Mouse (Mus musculus) forebrain, embryonic 14.5 days (tissue): Measurements from ENCODE around the gene Ikbke. TPM values are rescaled to one million over a fixed set of nuclear protein-coding genes. Genes with fewer than 3 reads are reported as not detected.

Experiments used
- ATAC-seq: fragments of 200-750 bp; cut with Nextera tagmentation; 2 replicates; pipeline ENCODE4 v1.8.0; 2017; ENCODE audit warnings: mild to moderate bottlenecking, moderate library complexity
- DNase-seq: peaks from one replicate; pipeline ENCODE4 v3.0.0-alpha.2; 2015; ENCODE audit warnings: low spot score
- H3K27ac ChIP-seq: fragments of 300-500 bp; sonication (generic); 2 replicates; pipeline ENCODE4 v1.5.1; 2014; ENCODE audit warnings: low read depth, mild to moderate bottlenecking, control low read depth, low read length, moderate library complexity
- H3K27me3 ChIP-seq: fragments of 300-500 bp; sonication (generic); replicated peaks from 2 replicates; pipeline ENCODE4 v1.6.1; 2014; ENCODE audit warnings: low read length, control low read depth, mixed read lengths; ENCODE audit not compliant: control insufficient read depth, insufficient read depth
- H3K36me3 ChIP-seq: fragments of 300-500 bp; sonication (generic); 2 replicates; pipeline ENCODE4 v1.6.1; 2014; ENCODE audit warnings: low read length, control low read depth; ENCODE audit not compliant: control insufficient read depth, insufficient read depth
- H3K4me1 ChIP-seq: fragments of 300-500 bp; sonication (generic); 2 replicates; pipeline ENCODE4 v1.6.1; 2014; ENCODE audit warnings: antibody characterized with exemption, low read length, control low read depth; ENCODE audit not compliant: control insufficient read depth, insufficient read depth
- H3K4me2 ChIP-seq: fragments of 300-500 bp; sonication (generic); 2 replicates; pipeline ENCODE4 v1.6.1; 2014; ENCODE audit warnings: mild to moderate bottlenecking, control low read depth, low read length
- H3K4me3 ChIP-seq: fragments of 300-500 bp; sonication (generic); 2 replicates; pipeline ENCODE4 v1.5.1; 2014; ENCODE audit warnings: low read depth, low read length, control low read depth
- H3K9ac ChIP-seq: fragments of 300-500 bp; sonication (generic); 2 replicates; pipeline ENCODE4 v1.6.1; 2014; ENCODE audit warnings: mild to moderate bottlenecking, low read length, control low read depth, moderate library complexity
- H3K9me3 ChIP-seq: fragments of 300-500 bp; sonication (generic); replicated peaks from 2 replicates; pipeline ENCODE4 v1.6.1; 2016; ENCODE audit warnings: low read length, control low read depth, mixed read lengths; ENCODE audit not compliant: control insufficient read depth
- WGBS: fragments of 180-500 bp; shearing (Covaris S2); extraction: QIAGEN DNeasy Blood & Tissue Kit; methylation state at CpG from one replicate; pipeline ENCODE4 v1.1.7; 2014; 5-methylcytosine and 5-hydroxymethylcytosine counted together
- polyA plus RNA-seq: library from polyadenylated mRNA; unstranded; fragments of >200 nt; fragmentation: Nextera tagmentation; extraction: Ambion mirVana; gene quantifications from 2 replicates; pipeline ENCODE4 v1.2.1, GENCODE M21; 2014

Ikbke gene
- polyA plus RNA-seq, 1 experiment from 2014 or later = 0.29 TPM

DNA sequence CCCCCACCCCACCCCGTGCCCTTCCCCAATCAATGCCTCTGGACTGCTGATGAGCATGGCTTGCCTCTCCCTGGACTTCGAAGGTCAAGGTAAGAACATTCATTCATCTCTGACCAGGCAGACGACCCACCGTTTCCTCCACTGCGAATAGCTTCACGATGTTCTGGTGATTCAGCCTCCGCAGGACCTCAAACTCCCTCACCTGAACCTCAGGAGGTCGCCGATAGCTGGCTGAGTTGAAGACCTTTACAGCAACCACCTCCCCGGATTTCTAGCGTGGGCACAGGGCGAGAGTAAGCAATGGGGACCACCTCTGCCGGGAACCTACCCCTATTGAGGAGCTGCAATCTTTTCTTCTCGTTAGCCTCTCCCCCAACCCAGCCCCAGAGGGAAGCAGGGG, 3.8 kb downstream of the Ikbke start:
- Histone ChIP-seq H3K27ac (no peak overlapping the region), H3K27me3 (no peaks in the 10 kb centered on the region), H3K36me3 (no peaks in the 10 kb centered on the region), H3K9me3 (no peaks in the 10 kb centered on the region), H3K4me1 (no peaks in the 10 kb centered on the region), H3K4me3 (no peak overlapping the region), H3K4me2 (no peak overlapping the region), H3K9ac (no peak overlapping the region)
- ATAC-seq = no peak
- WGBS = 75% methylated on average over 14 of the region's 14 CpGs
- no peak for DNase-seq

DNA sequence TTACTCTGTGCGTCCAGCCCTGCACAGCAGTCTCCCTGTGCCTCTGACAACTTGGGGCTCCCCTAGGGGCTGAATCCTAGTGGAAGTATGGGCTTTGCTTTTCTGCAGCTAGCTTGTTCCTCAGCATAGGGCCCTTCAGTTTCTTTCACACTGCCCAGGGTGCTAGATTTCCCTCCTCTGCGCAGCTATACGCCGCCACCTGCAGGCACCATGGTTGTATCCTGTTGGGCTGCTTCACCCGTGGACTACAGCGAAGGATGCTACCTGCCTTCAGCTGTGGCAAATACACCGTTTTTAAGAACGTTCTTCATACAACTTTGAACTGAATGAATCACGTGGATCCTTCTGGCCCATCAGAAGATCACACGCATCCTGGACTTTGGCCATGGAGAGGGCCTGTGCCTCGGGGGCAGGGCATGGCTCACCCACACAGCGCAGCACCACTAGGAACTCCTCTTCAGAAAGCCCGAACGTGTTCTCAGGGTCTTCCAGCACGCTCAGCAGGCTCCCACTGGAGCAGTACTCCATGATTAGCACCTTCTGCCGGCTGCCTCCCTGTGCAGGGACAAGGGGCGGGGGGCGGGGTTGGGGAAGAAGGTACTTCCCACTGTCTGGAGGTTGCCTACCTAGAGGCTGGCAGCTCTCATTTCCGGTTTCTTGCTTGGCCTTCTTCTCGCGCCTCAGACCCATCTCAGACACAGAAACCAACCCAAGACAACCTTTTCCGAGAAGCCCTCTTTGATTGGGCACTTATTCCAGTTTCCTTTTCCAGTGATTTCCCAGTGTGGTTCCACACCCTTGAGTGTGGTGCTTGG, 4.5 kb downstream of the Ikbke start:
- H3K9ac ChIP-seq = no peak overlapping the region
- 52% methylated on average over 22 of the region's 22 CpGs for WGBS
- no peak for DNase-seq
- no peak overlapping the region for H3K4me2 ChIP-seq
- no peaks in the 10 kb centered on the region for H3K9me3 ChIP-seq
- no peak for ATAC-seq
- H3K4me3 ChIP-seq = no peak overlapping the region
- H3K27me3 ChIP-seq = no peaks in the 10 kb centered on the region
- no peaks in the 10 kb centered on the region; the same call in 1 of the 2 replicates for H3K4me1 ChIP-seq
- H3K27ac ChIP-seq = no peak overlapping the region
- no peaks in the 10 kb centered on the region for H3K36me3 ChIP-seq

DNA sequence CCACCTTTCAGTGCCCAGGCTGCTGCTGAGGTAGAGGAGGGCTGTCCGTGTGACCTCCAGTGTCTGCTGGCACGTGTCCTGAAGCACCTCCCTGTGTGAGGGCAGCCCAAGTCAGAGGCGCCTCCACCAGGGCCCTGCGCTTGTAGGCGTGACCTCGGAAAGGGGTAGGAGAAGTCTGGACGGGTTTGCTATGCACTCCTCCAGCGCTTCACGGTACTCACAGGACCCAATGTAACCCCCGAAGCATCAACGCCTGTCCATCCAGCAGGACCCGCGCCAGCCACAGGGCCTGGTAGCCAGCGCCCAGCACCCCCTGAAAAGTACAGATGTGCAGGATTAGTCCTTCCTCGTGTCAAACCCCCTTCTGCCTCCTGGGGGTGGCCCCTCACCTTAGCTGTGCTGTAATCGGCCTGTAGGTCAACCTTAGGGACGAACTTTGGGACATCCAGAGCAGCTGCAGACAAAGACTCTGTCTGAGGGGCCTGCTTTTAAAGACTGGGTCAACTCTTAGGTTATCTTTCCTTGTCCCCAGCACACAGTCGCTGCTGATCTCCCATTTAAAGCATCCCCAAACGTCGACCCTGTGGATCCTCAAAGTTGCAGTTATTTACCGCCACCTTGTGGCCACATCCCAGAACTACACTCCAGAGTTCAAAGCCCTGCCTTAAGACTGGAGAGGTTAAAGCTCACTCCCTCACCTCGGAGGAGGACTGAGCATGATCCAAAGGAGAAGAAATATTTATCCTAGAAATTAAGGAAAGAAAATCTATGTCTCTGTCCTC, 9.4 kb downstream of the Ikbke start:
- DNase-seq = peak; percentile 88
- H3K9ac ChIP-seq = peak overlapping the region; percentile 32; the same call in 1 of the 2 replicates

DNA sequence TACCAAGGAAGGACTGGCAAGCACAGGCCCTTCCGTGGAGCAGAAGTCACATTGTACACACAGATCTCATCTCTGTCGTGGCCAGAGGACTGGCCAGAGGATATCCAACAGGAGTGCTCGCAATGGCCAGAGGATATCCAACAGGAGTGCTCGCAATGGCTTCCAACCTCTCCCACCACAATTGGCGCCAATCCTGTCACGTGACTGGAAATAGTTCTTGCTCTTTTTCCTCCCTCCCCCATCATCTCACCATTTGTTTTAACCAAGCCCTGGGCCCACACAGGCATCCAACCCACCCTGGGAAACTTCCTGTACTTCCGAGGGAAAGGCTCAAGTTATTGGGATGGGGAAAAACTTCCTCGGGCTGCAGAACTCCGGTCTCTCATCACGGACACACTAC, 10.6 kb downstream of the Ikbke start:
- Histone ChIP-seq H3K4me1 (no peaks in the 10 kb centered on the region; the same call in 1 of the 2 replicates), H3K4me2 (no peak overlapping the region), H3K4me3 (no peak overlapping the region), H3K9me3 (no peaks in the 10 kb centered on the region), H3K27ac (no peak overlapping the region), H3K27me3 (no peaks in the 10 kb centered on the region), H3K36me3 (no peaks in the 10 kb centered on the region), H3K9ac (no peak overlapping the region)
- DNase-seq = no peak
- no peak for ATAC-seq
- 87% methylated on average over 10 of the region's 10 CpGs for WGBS

More for the DNA sequence above, 9.4 kb downstream of the Ikbke start:
- ATAC-seq = peak; percentile 73
- Histone ChIP-seq H3K27ac (no peak overlapping the region), H3K4me1 (no peaks in the 10 kb centered on the region; the same call in 1 of the 2 replicates), H3K4me3 (no peak overlapping the region), H3K27me3 (no peaks in the 10 kb centered on the region), H3K4me2 (0 out of 2 replicates have a peak overlapping the region, but pooled peaks have one; percentile 26), H3K9me3 (no peaks in the 10 kb centered on the region), H3K36me3 (no peaks in the 10 kb centered on the region)
- 34% methylated on average over 22 of the region's 22 CpGs for WGBS

DNA sequence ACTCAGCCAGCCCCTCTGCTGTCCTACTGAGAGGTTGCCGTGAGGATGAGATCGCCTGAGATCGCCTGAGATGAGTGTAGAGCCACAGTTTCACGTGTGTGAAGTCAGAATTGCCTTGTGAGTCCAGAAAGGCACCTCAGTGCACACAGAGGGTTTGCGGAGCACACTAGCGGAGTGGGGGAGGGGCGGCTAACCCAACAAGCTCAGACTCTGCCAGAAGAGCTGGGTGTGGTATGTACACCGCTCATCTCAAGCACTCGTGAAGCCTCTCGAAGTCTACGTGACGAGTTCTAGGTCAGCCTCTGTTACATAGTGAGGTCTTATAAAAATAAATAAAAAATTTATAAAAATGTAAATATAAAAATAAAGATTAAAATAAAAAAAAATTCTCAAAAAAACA, 15.5 kb downstream of the Ikbke start:
- no peak overlapping the region for H3K4me3 ChIP-seq
- no peaks in the 10 kb centered on the region for H3K36me3 ChIP-seq
- H3K4me1 ChIP-seq = no peaks in the 10 kb centered on the region
- DNase-seq = no peak
- H3K27ac ChIP-seq = no peak overlapping the region
- ATAC-seq = no peak
- WGBS = 76% methylated on average over 12 of the region's 12 CpGs
- H3K4me2 ChIP-seq = no peak overlapping the region
- no peaks in the 10 kb centered on the region for H3K9me3 ChIP-seq
- no peak overlapping the region for H3K9ac ChIP-seq
- H3K27me3 ChIP-seq = no peaks in the 10 kb centered on the region

DNA sequence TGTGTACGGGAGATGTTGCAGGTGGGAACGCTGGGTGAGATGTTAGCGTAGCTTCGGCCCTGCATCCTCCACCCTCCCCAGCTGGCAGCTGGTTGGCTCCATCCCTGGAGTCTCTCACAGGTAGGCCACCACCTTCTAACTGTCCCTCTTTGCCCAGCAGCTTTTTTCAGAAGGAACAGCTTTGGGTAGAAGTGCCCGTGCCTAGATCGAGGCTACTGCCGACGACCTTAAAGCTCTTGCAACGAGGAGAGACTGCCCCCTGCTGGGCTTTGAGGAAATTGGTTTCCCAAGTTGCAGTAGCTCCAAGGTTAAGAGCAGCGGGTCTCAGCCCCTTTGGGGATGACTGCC, 19.1 kb downstream of the Ikbke start:
- ATAC-seq (peak; percentile 29; the same call in 1 of the 2 replicates), DNase-seq (peak; percentile 82)
- Histone ChIP-seq H3K36me3 (no peaks in the 10 kb centered on the region), H3K27ac (no peak overlapping the region), H3K9ac (no peak overlapping the region), H3K4me3 (no peak overlapping the region), H3K4me2 (no peak overlapping the region), H3K9me3 (no peaks in the 10 kb centered on the region), H3K27me3 (no peaks in the 10 kb centered on the region), H3K4me1 (no peaks in the 10 kb centered on the region)
- 29% methylated on average over 10 of the region's 10 CpGs for WGBS

DNA sequence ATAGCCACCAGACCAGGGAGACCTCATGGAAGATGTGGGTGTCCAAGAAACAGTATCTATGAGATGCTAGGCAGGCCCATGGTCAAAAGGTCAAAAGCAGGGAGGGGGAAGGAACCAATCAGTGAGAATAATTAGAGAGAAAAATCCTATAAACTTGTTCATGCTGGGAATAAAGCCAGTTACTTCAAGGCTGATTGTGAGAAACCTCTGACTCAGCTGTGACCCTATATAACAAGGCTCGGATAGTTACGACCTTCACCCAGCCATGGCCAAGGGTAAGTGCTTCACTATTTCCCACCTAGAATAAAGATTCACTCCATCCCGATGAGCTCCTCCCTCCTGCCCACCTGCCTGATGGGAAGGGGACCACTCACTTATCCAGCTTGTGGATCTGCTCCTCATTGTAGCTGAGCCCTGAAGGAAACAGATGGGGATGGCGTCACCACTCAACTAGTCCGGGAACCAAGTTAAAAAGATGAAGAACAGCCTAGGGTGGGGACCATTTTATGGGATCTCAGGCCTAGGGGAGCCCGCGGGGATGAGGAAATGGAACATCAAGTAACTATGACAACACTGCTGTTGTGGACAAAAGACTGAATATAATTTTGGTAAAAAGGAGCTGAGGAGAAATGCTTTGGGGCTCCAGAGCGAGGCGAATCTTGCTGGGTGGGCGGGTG, 19.6 kb downstream of the Ikbke start:
- no peak overlapping the region for H3K9ac ChIP-seq

DNA sequence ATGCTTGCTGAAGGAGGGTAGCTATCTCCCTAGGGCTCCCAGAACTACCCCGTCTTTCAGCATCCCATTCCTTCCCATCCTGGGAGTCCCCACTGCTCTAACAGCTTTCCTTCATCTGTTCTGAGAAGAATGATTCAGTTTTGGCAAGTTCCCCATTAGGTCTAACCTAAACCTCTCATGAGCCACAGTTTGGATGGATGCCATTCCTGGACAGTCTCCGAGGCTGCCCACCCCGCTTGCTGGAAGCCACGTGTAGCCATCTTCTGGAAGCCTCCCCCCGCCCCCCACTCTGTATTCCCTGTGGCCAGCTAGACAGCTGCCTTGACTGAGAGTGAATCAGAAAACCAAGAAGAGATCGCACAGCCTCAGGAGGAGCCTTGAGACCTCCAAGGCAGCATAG, 22.1 kb downstream of the Ikbke start:
- H3K36me3 ChIP-seq = no peaks in the 10 kb centered on the region
- no peaks in the 10 kb centered on the region for H3K9me3 ChIP-seq
- H3K4me3 ChIP-seq = no peak overlapping the region
- no peaks in the 10 kb centered on the region for H3K27me3 ChIP-seq
- H3K4me2 ChIP-seq = no peak overlapping the region
- 81% methylated on average over 6 of the region's 6 CpGs for WGBS
- no peak overlapping the region for H3K9ac ChIP-seq
- H3K4me1 ChIP-seq = no peaks in the 10 kb centered on the region
- ATAC-seq (no peak), DNase-seq (no peak)
- H3K27ac ChIP-seq = no peak overlapping the region

More for the DNA sequence above, 19.6 kb downstream of the Ikbke start:
- no peaks in the 10 kb centered on the region for H3K9me3 ChIP-seq
- no peaks in the 10 kb centered on the region for H3K27me3 ChIP-seq
- no peak for ATAC-seq
- no peak overlapping the region for H3K4me3 ChIP-seq
- H3K4me2 ChIP-seq = no peak overlapping the region
- DNase-seq = no peak
- no peak overlapping the region for H3K27ac ChIP-seq
- no peaks in the 10 kb centered on the region for H3K4me1 ChIP-seq
- H3K36me3 ChIP-seq = no peaks in the 10 kb centered on the region
- 67% methylated on average over 10 of the region's 10 CpGs for WGBS
